10 mouse cellular contexts compared by ENCODE assay signal in genomic region chr5:73193627-73194026, GRCm38 (mm10).
DNase-seq lines count a peak whose midpoint lies in the region; ATAC-seq and TF ChIP-seq lines count a peak whose summit lies in the region.
"Had no signal": no experiment of that assay in that cellular context is flagged by ENCODE, and none has a peak within 500 bp of the region (broad histone marks: within the 10 kb centered on the region; RNA-seq: fewer than 3 reads in every experiment).

No protein-coding gene starts in this region.

- H3K36me3 ChIP-seq in kidney, embryonic 15.5 days, result 0 out of 2 replicates have a peak, but pooled peaks cover 5% of the 10 kb centered on the region
- H3K36me3 ChIP-seq in intestine, postnatal 0 days (ENCODE audit: control insufficient read depth, insufficient read depth), result no peaks in the 10 kb centered on the region; the same call in 1 of the 2 replicates
- H3K36me3 ChIP-seq in forebrain, embryonic 11.5 days (ENCODE audit: control insufficient read depth, insufficient read depth, low read length), result no peaks in the 10 kb centered on the region; the same call in 1 of the 2 replicates

- DNase-seq in kidney, adult 8-10 months, result no peak
- DNase-seq in cerebellum, adult 8-10 months, result no peak
- no peak for DNase-seq in left cerebral cortex, postnatal 4 days
- no peak for DNase-seq in forebrain, embryonic 11.5 days (ENCODE audit: low spot score)
- DNase-seq: cerebellum, adult 11 months had no signal

- intact Hi-C loops in left cerebral cortex, postnatal 4 days (cut with DNase I), result no loop called here

- H3K4me2 ChIP-seq in kidney, embryonic 15.5 days, result no peak overlapping the region
- peak overlapping the region; percentile 49 for H3K4me2 ChIP-seq in intestine, postnatal 0 days (replicated peaks; ENCODE audit: low read depth)
- no peak overlapping the region for H3K4me2 ChIP-seq in forebrain, embryonic 11.5 days (ENCODE audit: low read depth, low read length, severe bottlenecking)
- H3K4me2 ChIP-seq: neural tube, embryonic 13.5 days had no signal

- TF ChIP-seq CTCF in intestine, postnatal 0 days (IDR thresholded peaks at IDR 0.05; ENCODE audit: low read depth), result no peak

- H3K27ac ChIP-seq in kidney, embryonic 15.5 days, result peak overlapping the region; percentile 82
- peak overlapping the region; percentile 64 for H3K27ac ChIP-seq in intestine, postnatal 0 days (ENCODE audit: low read depth, low read length)
- no peak overlapping the region for H3K27ac ChIP-seq in forebrain, embryonic 11.5 days (ENCODE audit: low read depth, low read length)
- H3K27ac ChIP-seq: neural tube, embryonic 13.5 days had no signal

- 30% methylated on average over 10 of the region's 10 CpGs for WGBS in kidney, embryonic 15.5 days
- WGBS in intestine, postnatal 0 days, result 32% methylated on average over 10 of the region's 10 CpGs
- whole genome bisulfite sequencing in forebrain, embryonic 11.5 days, result 78% methylated on average over 10 of the region's 10 CpGs

- no peak overlapping the region for H3K4me3 ChIP-seq in kidney, embryonic 15.5 days (replicated peaks)
- peak overlapping the region; percentile 0; the same call in 1 of the 2 replicates for H3K4me3 ChIP-seq in intestine, postnatal 0 days (ENCODE audit: low read depth, low read length)
- no peak overlapping the region for H3K4me3 ChIP-seq in forebrain, embryonic 11.5 days (ENCODE audit: low read depth, low read length)
- H3K4me3 ChIP-seq: neural tube, embryonic 13.5 days had no signal

- H3K4me1 ChIP-seq in kidney, embryonic 15.5 days, result peaks cover 27% of the 10 kb centered on the region
- peaks cover 8% of the 10 kb centered on the region; the same call in 1 of the 2 replicates for H3K4me1 ChIP-seq in intestine, postnatal 0 days (replicated peaks; ENCODE audit: control insufficient read depth, insufficient read depth, low read length)
- no peaks in the 10 kb centered on the region for H3K4me1 ChIP-seq in forebrain, embryonic 11.5 days (replicated peaks; ENCODE audit: control insufficient read depth, insufficient read depth, low read length)

- H3K27me3 ChIP-seq in kidney, embryonic 15.5 days, result no peaks in the 10 kb centered on the region
- H3K27me3 ChIP-seq in intestine, postnatal 0 days (replicated peaks; ENCODE audit: control insufficient read depth, insufficient read depth, low read length), result no peaks in the 10 kb centered on the region
- H3K27me3 ChIP-seq in forebrain, embryonic 11.5 days (ENCODE audit: control insufficient read depth, insufficient read depth, low read length), result no peaks in the 10 kb centered on the region
- H3K27me3 ChIP-seq: neural tube, embryonic 13.5 days had no signal

- peak; percentile 59; the same call in 1 of the 2 replicates for ATAC-seq in kidney, embryonic 15.5 days (replicated peaks; ENCODE audit: low FRiP score)
- ATAC-seq in activated CD4-positive, CD25-positive, alpha-beta regulatory T cell, adult 4 months, result peak; percentile 46
- peak; percentile 69 for ATAC-seq in intestine, postnatal 0 days
- peak; percentile 62 for ATAC-seq in megakaryocyte progenitor cell, adult 5-6 weeks (replicated peaks; ENCODE audit: poor library complexity)
- ATAC-seq in forebrain, embryonic 11.5 days (replicated peaks; ENCODE audit: low FRiP score), result no peak

- no peak overlapping the region for H3K9ac ChIP-seq in kidney, embryonic 15.5 days
- no peak overlapping the region for H3K9ac ChIP-seq in intestine, postnatal 0 days (ENCODE audit: low read depth, low read length)
- no peak overlapping the region for H3K9ac ChIP-seq in forebrain, embryonic 11.5 days (ENCODE audit: low read length)
- H3K9ac ChIP-seq: neural tube, embryonic 13.5 days had no signal

- no peaks in the 10 kb centered on the region for H3K9me3 ChIP-seq in kidney, embryonic 15.5 days (replicated peaks)
- no peaks in the 10 kb centered on the region for H3K9me3 ChIP-seq in intestine, postnatal 0 days (ENCODE audit: control insufficient read depth)
- no peaks in the 10 kb centered on the region for H3K9me3 ChIP-seq in forebrain, embryonic 11.5 days (ENCODE audit: control insufficient read depth, low read length)
- H3K9me3 ChIP-seq: neural tube, embryonic 13.5 days had no signal
